Mouse (Mus musculus) neural tube, embryonic 11.5 days (tissue): ENCODE results near the gene Tada2b. TPM values are rescaled to one million over a fixed set of nuclear protein-coding genes. Genes with fewer than 3 reads are reported as not detected.

Experiments
- ATAC-seq: fragments of 200-750 bp; cut with Nextera tagmentation; 2 replicates; pipeline ENCODE4 v1.8.0; 2017; ENCODE audit warnings: moderate number of reproducible peaks, mild to moderate bottlenecking, moderate TSS enrichment, moderate library complexity; ENCODE audit not compliant: insufficient read depth, low FRiP score, low TSS enrichment
- DNase-seq: peaks from one replicate; pipeline ENCODE4 v3.0.0-alpha.2; 2015; ENCODE audit warnings: low spot score
- H3K27ac ChIP-seq: fragments of 300-500 bp; sonication (generic); 2 replicates; pipeline ENCODE4 v1.5.1; 2014; ENCODE audit warnings: low read depth, mild to moderate bottlenecking, low read length
- H3K27me3 ChIP-seq: fragments of 300-500 bp; sonication (generic); 2 replicates; pipeline ENCODE4 v1.6.1; 2014; ENCODE audit warnings: mild to moderate bottlenecking, low read length, mixed read lengths; ENCODE audit not compliant: control insufficient read depth, insufficient read depth
- H3K36me3 ChIP-seq: fragments of 300-500 bp; sonication (generic); 2 replicates; pipeline ENCODE4 v1.6.1; 2014; ENCODE audit warnings: mild to moderate bottlenecking, low read length, moderate library complexity, mixed read lengths; ENCODE audit not compliant: control insufficient read depth, insufficient read depth
- H3K4me1 ChIP-seq: fragments of 300-500 bp; sonication (generic); 2 replicates; pipeline ENCODE4 v1.6.1; 2014; ENCODE audit warnings: low read length, mixed read lengths; ENCODE audit not compliant: control insufficient read depth, insufficient read depth
- H3K4me2 ChIP-seq: fragments of 300-500 bp; sonication (generic); 2 replicates; pipeline ENCODE4 v1.6.1; 2014; ENCODE audit warnings: low read depth, mild to moderate bottlenecking, moderate library complexity
- H3K4me3 ChIP-seq: fragments of 300-500 bp; sonication (generic); 2 replicates; pipeline ENCODE4 v1.5.1; 2014; ENCODE audit warnings: low read depth, low read length
- H3K9ac ChIP-seq: fragments of 300-500 bp; sonication (generic); 2 replicates; pipeline ENCODE4 v1.6.1; 2014; ENCODE audit warnings: mild to moderate bottlenecking, low read length
- H3K9me3 ChIP-seq: fragments of 300-500 bp; sonication (generic); 2 replicates; pipeline ENCODE4 v1.6.1; 2016; ENCODE audit warnings: low read length; ENCODE audit not compliant: control insufficient read depth
- WGBS: fragments of 180-500 bp; shearing (Covaris S2); extraction: QIAGEN DNeasy Blood & Tissue Kit; methylation state at CpG from one replicate; pipeline ENCODE4 v1.1.7; 2014; 5-methylcytosine and 5-hydroxymethylcytosine counted together
- polyA plus RNA-seq: library from polyadenylated mRNA; unstranded; fragments of >200 nt; fragmentation: Nextera tagmentation; extraction: Ambion mirVana; gene quantifications from 2 replicates; pipeline ENCODE4 v1.2.1, GENCODE M21; 2014

The Tada2b gene
- polyA plus RNA-seq, 1 experiment from 2014 or later, result 4.2 TPM

- Histone ChIP-seq H3K9ac (no peak overlapping the region), H3K4me1 (no peaks in the 10 kb centered on the region), H3K4me2 (no peak overlapping the region), H3K27ac (no peak overlapping the region), H3K9me3 (no peaks in the 10 kb centered on the region), H3K4me3 (no peak overlapping the region), H3K36me3 (peaks cover 5% of the 10 kb centered on the region; the same call in 1 of the 2 replicates), H3K27me3 (no peaks in the 10 kb centered on the region)
- no peak for ATAC-seq
- WGBS, result 65% methylated on average over 3 of the region's 3 CpGs
- DNase-seq, result no peak
These were observed 35.7 kb upstream of the Tada2b start for GRCm38 (mm10) chr5:36519751-36520150.

- no peak overlapping the region for H3K27ac ChIP-seq
- no peaks in the 10 kb centered on the region for H3K4me1 ChIP-seq
- H3K36me3 ChIP-seq, result peaks cover 5% of the 10 kb centered on the region
- no peak overlapping the region for H3K4me3 ChIP-seq
- 87% methylated on average over 3 of the region's 3 CpGs for WGBS
- no peak for DNase-seq
- H3K4me2 ChIP-seq, result no peak overlapping the region
- no peak overlapping the region for H3K9ac ChIP-seq
- H3K27me3 ChIP-seq, result no peaks in the 10 kb centered on the region
- H3K9me3 ChIP-seq, result no peaks in the 10 kb centered on the region
- ATAC-seq, result no peak
These were observed 33.5 kb upstream of the Tada2b start for GRCm38 (mm10) chr5:36517596-36517995.

GRCm38 (mm10) chr5:36515558-36515957 lies 31.5 kb upstream of the Tada2b start:
- ATAC-seq (no peak), DNase-seq (no peak)
- Histone ChIP-seq H3K27ac (no peak overlapping the region), H3K9ac (no peak overlapping the region), H3K9me3 (no peaks in the 10 kb centered on the region), H3K4me1 (no peaks in the 10 kb centered on the region), H3K27me3 (no peaks in the 10 kb centered on the region), H3K36me3 (peaks cover 5% of the 10 kb centered on the region), H3K4me3 (no peak overlapping the region), H3K4me2 (no peak overlapping the region)
- 88% methylated on average over 5 of the region's 5 CpGs for WGBS

- ATAC-seq (no peak), DNase-seq (no peak)
- WGBS, result 86% methylated on average over 1 of the region's 1 CpGs
- no peak overlapping the region for H3K9ac ChIP-seq
- H3K4me3 ChIP-seq, result no peak overlapping the region
- no peaks in the 10 kb centered on the region for H3K27me3 ChIP-seq
- H3K4me1 ChIP-seq, result no peaks in the 10 kb centered on the region
- H3K36me3 ChIP-seq, result peaks cover 5% of the 10 kb centered on the region
- no peak overlapping the region for H3K27ac ChIP-seq
- no peak overlapping the region for H3K4me2 ChIP-seq
- no peaks in the 10 kb centered on the region for H3K9me3 ChIP-seq
These were observed 31.0 kb upstream of the Tada2b start for GRCm38 (mm10) chr5:36515126-36515525.

- no peak overlapping the region for H3K4me2 ChIP-seq
- H3K9me3 ChIP-seq, result no peaks in the 10 kb centered on the region
- ATAC-seq (no peak), DNase-seq (no peak)
- peaks cover 5% of the 10 kb centered on the region for H3K36me3 ChIP-seq
- no peaks in the 10 kb centered on the region for H3K27me3 ChIP-seq
- 94% methylated on average over 2 of the region's 2 CpGs for WGBS
- no peak overlapping the region for H3K4me3 ChIP-seq
- H3K9ac ChIP-seq, result no peak overlapping the region
- H3K4me1 ChIP-seq, result no peaks in the 10 kb centered on the region
- H3K27ac ChIP-seq, result no peak overlapping the region
These were observed 26.9 kb upstream of the Tada2b start for GRCm38 (mm10) chr5:36510956-36511355.

GRCm38 (mm10) chr5:36508351-36508750 lies 24.3 kb upstream of the Tada2b start:
- Histone ChIP-seq H3K27ac (no peak overlapping the region), H3K27me3 (no peaks in the 10 kb centered on the region), H3K4me3 (no peak overlapping the region), H3K9me3 (no peaks in the 10 kb centered on the region), H3K4me2 (no peak overlapping the region), H3K9ac (no peak overlapping the region), H3K4me1 (no peaks in the 10 kb centered on the region), H3K36me3 (peaks cover 2% of the 10 kb centered on the region; the same call in 1 of the 2 replicates)
- DNase-seq (no peak), ATAC-seq (no peak)
- 94% methylated on average over 10 of the region's 10 CpGs for WGBS

GRCm38 (mm10) chr5:36505643-36506042 lies 21.6 kb upstream of the Tada2b start:
- Histone ChIP-seq H3K9ac (no peak overlapping the region), H3K9me3 (no peaks in the 10 kb centered on the region), H3K27ac (no peak overlapping the region), H3K36me3 (peaks cover 6% of the 10 kb centered on the region), H3K4me3 (no peak overlapping the region), H3K27me3 (no peaks in the 10 kb centered on the region), H3K4me2 (no peak overlapping the region), H3K4me1 (no peaks in the 10 kb centered on the region)
- no peak for ATAC-seq
- WGBS, result 70% methylated on average over 5 of the region's 5 CpGs
- no peak for DNase-seq

- H3K4me1 ChIP-seq, result no peaks in the 10 kb centered on the region
- no peak overlapping the region for H3K4me2 ChIP-seq
- no peaks in the 10 kb centered on the region for H3K9me3 ChIP-seq
- 90% methylated on average over 7 of the region's 7 CpGs for WGBS
- H3K36me3 ChIP-seq, result peaks cover 6% of the 10 kb centered on the region
- ATAC-seq, result no peak
- no peaks in the 10 kb centered on the region for H3K27me3 ChIP-seq
- no peak overlapping the region for H3K27ac ChIP-seq
- no peak overlapping the region for H3K9ac ChIP-seq
- no peak for DNase-seq
- no peak overlapping the region for H3K4me3 ChIP-seq
These were observed 21.1 kb upstream of the Tada2b start for GRCm38 (mm10) chr5:36505235-36505634.

- H3K9ac ChIP-seq, result no peak overlapping the region
- 97% methylated on average over 9 of the region's 9 CpGs for WGBS
- DNase-seq, result no peak
- no peak overlapping the region for H3K4me3 ChIP-seq
- peaks cover 9% of the 10 kb centered on the region for H3K36me3 ChIP-seq
- H3K27ac ChIP-seq, result no peak overlapping the region
- no peak overlapping the region for H3K4me2 ChIP-seq
- no peaks in the 10 kb centered on the region for H3K4me1 ChIP-seq
- H3K9me3 ChIP-seq, result no peaks in the 10 kb centered on the region
- ATAC-seq, result no peak
- no peaks in the 10 kb centered on the region for H3K27me3 ChIP-seq
These were observed 10.6 kb upstream of the Tada2b start for GRCm38 (mm10) chr5:36494709-36495108.
